Mouse (Mus musculus) neural tube, embryonic 11.5 days (tissue): Measurements from ENCODE around the gene Mcm10. TPM values are rescaled to one million over a fixed set of nuclear protein-coding genes. Genes with fewer than 3 reads are reported as not detected.

ENCODE experiments used
- ATAC-seq: fragments of 200-750 bp; cut with Nextera tagmentation; 2 replicates; pipeline ENCODE4 v1.8.0; 2017; ENCODE audit warnings: moderate number of reproducible peaks, mild to moderate bottlenecking, moderate TSS enrichment, moderate library complexity; ENCODE audit not compliant: insufficient read depth, low FRiP score, low TSS enrichment
- DNase-seq: peaks from one replicate; pipeline ENCODE4 v3.0.0-alpha.2; 2015; ENCODE audit warnings: low spot score
- H3K27ac ChIP-seq: fragments of 300-500 bp; sonication (generic); 2 replicates; pipeline ENCODE4 v1.5.1; 2014; ENCODE audit warnings: low read depth, mild to moderate bottlenecking, low read length
- H3K27me3 ChIP-seq: fragments of 300-500 bp; sonication (generic); 2 replicates; pipeline ENCODE4 v1.6.1; 2014; ENCODE audit warnings: mild to moderate bottlenecking, low read length, mixed read lengths; ENCODE audit not compliant: control insufficient read depth, insufficient read depth
- H3K36me3 ChIP-seq: fragments of 300-500 bp; sonication (generic); 2 replicates; pipeline ENCODE4 v1.6.1; 2014; ENCODE audit warnings: mild to moderate bottlenecking, low read length, moderate library complexity, mixed read lengths; ENCODE audit not compliant: control insufficient read depth, insufficient read depth
- H3K4me1 ChIP-seq: fragments of 300-500 bp; sonication (generic); 2 replicates; pipeline ENCODE4 v1.6.1; 2014; ENCODE audit warnings: low read length, mixed read lengths; ENCODE audit not compliant: control insufficient read depth, insufficient read depth
- H3K4me2 ChIP-seq: fragments of 300-500 bp; sonication (generic); 2 replicates; pipeline ENCODE4 v1.6.1; 2014; ENCODE audit warnings: low read depth, mild to moderate bottlenecking, moderate library complexity
- H3K4me3 ChIP-seq: fragments of 300-500 bp; sonication (generic); 2 replicates; pipeline ENCODE4 v1.5.1; 2014; ENCODE audit warnings: low read depth, low read length
- H3K9ac ChIP-seq: fragments of 300-500 bp; sonication (generic); 2 replicates; pipeline ENCODE4 v1.6.1; 2014; ENCODE audit warnings: mild to moderate bottlenecking, low read length
- H3K9me3 ChIP-seq: fragments of 300-500 bp; sonication (generic); 2 replicates; pipeline ENCODE4 v1.6.1; 2016; ENCODE audit warnings: low read length; ENCODE audit not compliant: control insufficient read depth
- WGBS: fragments of 180-500 bp; shearing (Covaris S2); extraction: QIAGEN DNeasy Blood & Tissue Kit; methylation state at CpG from one replicate; pipeline ENCODE4 v1.1.7; 2014; 5-methylcytosine and 5-hydroxymethylcytosine counted together
- polyA plus RNA-seq: library from polyadenylated mRNA; unstranded; fragments of >200 nt; fragmentation: Nextera tagmentation; extraction: Ambion mirVana; gene quantifications from 2 replicates; pipeline ENCODE4 v1.2.1, GENCODE M21; 2014

The Mcm10 gene
- polyA plus RNA-seq, 1 experiment from 2014 or later, result 50.0 TPM

GRCm38 (mm10) chr2:5043476-5043761 lies 30.8 kb upstream of the Mcm10 start:
- DNase-seq, result no peak
- H3K27me3 ChIP-seq, result no peaks in the 10 kb centered on the region
- WGBS, result 88% methylated on average over 2 of the region's 2 CpGs

GRCm38 (mm10) chr2:5042616-5043475 lies 30.3 kb upstream of the Mcm10 start:
- H3K4me3 ChIP-seq, result no peak overlapping the region
- H3K27me3 ChIP-seq, result no peaks in the 10 kb centered on the region
- no peaks in the 10 kb centered on the region for H3K9me3 ChIP-seq
- peaks cover 2% of the 10 kb centered on the region; the same call in 1 of the 2 replicates for H3K4me1 ChIP-seq
- ATAC-seq (no peak), DNase-seq (no peak)
- H3K4me2 ChIP-seq, result no peak overlapping the region
- H3K27ac ChIP-seq, result no peak overlapping the region
- no peaks in the 10 kb centered on the region for H3K36me3 ChIP-seq
- no peak overlapping the region for H3K9ac ChIP-seq
- WGBS, result 84% methylated on average over 11 of the region's 11 CpGs

More at GRCm38 (mm10) chr2:5043476-5043761, 30.8 kb upstream of the Mcm10 start:
- Histone ChIP-seq H3K9ac (no peak overlapping the region), H3K4me2 (no peak overlapping the region), H3K4me1 (0 out of 2 replicates have a peak, but pooled peaks cover 2% of the 10 kb centered on the region), H3K9me3 (no peaks in the 10 kb centered on the region), H3K27ac (no peak overlapping the region), H3K4me3 (no peak overlapping the region), H3K36me3 (no peaks in the 10 kb centered on the region)
- no peak for ATAC-seq

- DNase-seq, result no peak
- Histone ChIP-seq H3K4me3 (no peak overlapping the region), H3K9ac (no peak overlapping the region), H3K4me2 (no peak overlapping the region), H3K9me3 (no peaks in the 10 kb centered on the region), H3K36me3 (no peaks in the 10 kb centered on the region), H3K27ac (no peak overlapping the region), H3K4me1 (peaks cover 5% of the 10 kb centered on the region; the same call in 1 of the 2 replicates), H3K27me3 (no peaks in the 10 kb centered on the region)
- no peak for ATAC-seq
- WGBS, result 94% methylated on average over 5 of the region's 5 CpGs
These were observed 29.3 kb upstream of the Mcm10 start for GRCm38 (mm10) chr2:5041854-5042253.

GRCm38 (mm10) chr2:5040281-5041161 lies 27.9 kb upstream of the Mcm10 start:
- DNase-seq (no peak), ATAC-seq (no peak)
- Histone ChIP-seq H3K9ac (no peak overlapping the region), H3K36me3 (no peaks in the 10 kb centered on the region), H3K4me1 (peaks cover 5% of the 10 kb centered on the region; the same call in 1 of the 2 replicates), H3K27ac (no peak overlapping the region), H3K4me3 (no peak overlapping the region), H3K27me3 (no peaks in the 10 kb centered on the region), H3K9me3 (no peaks in the 10 kb centered on the region), H3K4me2 (no peak overlapping the region)
- WGBS, result 92% methylated on average over 12 of the region's 12 CpGs

- no peak overlapping the region for H3K4me3 ChIP-seq
- peaks cover 2% of the 10 kb centered on the region; the same call in 1 of the 2 replicates for H3K4me1 ChIP-seq
- H3K9ac ChIP-seq, result no peak overlapping the region
- WGBS, result 86% methylated on average over 13 of the region's 13 CpGs
- H3K4me2 ChIP-seq, result no peak overlapping the region
- H3K27ac ChIP-seq, result no peak overlapping the region
- ATAC-seq, result no peak
- H3K36me3 ChIP-seq, result no peaks in the 10 kb centered on the region
- no peaks in the 10 kb centered on the region for H3K27me3 ChIP-seq
- H3K9me3 ChIP-seq, result no peaks in the 10 kb centered on the region
- DNase-seq, result no peak
These were observed 27.0 kb upstream of the Mcm10 start for GRCm38 (mm10) chr2:5039350-5040170.

GRCm38 (mm10) chr2:5038320-5038719 lies 25.7 kb upstream of the Mcm10 start:
- no peaks in the 10 kb centered on the region for H3K27me3 ChIP-seq
- no peak for DNase-seq
- H3K4me1 ChIP-seq, result peaks cover 2% of the 10 kb centered on the region; the same call in 1 of the 2 replicates
- H3K9me3 ChIP-seq, result no peaks in the 10 kb centered on the region
- H3K27ac ChIP-seq, result no peak overlapping the region
- no peak overlapping the region for H3K9ac ChIP-seq
- no peak; the same call in 1 of the 2 replicates for ATAC-seq
- WGBS, result 68% methylated on average over 5 of the region's 5 CpGs
- no peak overlapping the region for H3K4me3 ChIP-seq
- no peak overlapping the region for H3K4me2 ChIP-seq
- H3K36me3 ChIP-seq, result no peaks in the 10 kb centered on the region

GRCm38 (mm10) chr2:5037390-5037789 lies 24.8 kb upstream of the Mcm10 start:
- Histone ChIP-seq H3K4me3 (no peak overlapping the region), H3K27ac (no peak overlapping the region), H3K9me3 (no peaks in the 10 kb centered on the region), H3K36me3 (no peaks in the 10 kb centered on the region), H3K4me2 (no peak overlapping the region), H3K4me1 (peaks cover 2% of the 10 kb centered on the region; the same call in 1 of the 2 replicates), H3K9ac (no peak overlapping the region), H3K27me3 (no peaks in the 10 kb centered on the region)
- ATAC-seq, result no peak
- no peak for DNase-seq
- 35% methylated on average over 3 of the region's 3 CpGs for WGBS

GRCm38 (mm10) chr2:5036411-5037076 lies 24.0 kb upstream of the Mcm10 start:
- DNase-seq, result no peak
- no peak overlapping the region for H3K4me3 ChIP-seq
- no peak overlapping the region for H3K4me2 ChIP-seq
- H3K36me3 ChIP-seq, result no peaks in the 10 kb centered on the region
- ATAC-seq, result no peak
- H3K27ac ChIP-seq, result no peak overlapping the region
- H3K27me3 ChIP-seq, result no peaks in the 10 kb centered on the region
- 87% methylated on average over 10 of the region's 10 CpGs for WGBS
- H3K9me3 ChIP-seq, result no peaks in the 10 kb centered on the region
- no peak overlapping the region for H3K9ac ChIP-seq
- H3K4me1 ChIP-seq, result peaks cover 2% of the 10 kb centered on the region; the same call in 1 of the 2 replicates
